Mouse (Mus musculus) liver, embryonic 12.5 days (tissue): ENCODE data around the gene Dnah1. TPM values are rescaled to one million over a fixed set of nuclear protein-coding genes. Genes with fewer than 3 reads are reported as not detected.

Experiments used
- ATAC-seq: fragments of 200-750 bp; cut with Nextera tagmentation; 2 replicates; pipeline ENCODE4 v1.8.0; 2017; ENCODE audit warnings: moderate number of reproducible peaks, mild to moderate bottlenecking, moderate library complexity
- H3K27ac ChIP-seq: fragments of 300-500 bp; sonication (generic); 2 replicates; pipeline ENCODE4 v1.5.1; 2016; ENCODE audit warnings: mild to moderate bottlenecking
- H3K27me3 ChIP-seq: fragments of 300-500 bp; sonication (generic); replicated peaks from 2 replicates; pipeline ENCODE4 v1.6.1; 2016; ENCODE audit warnings: mild to moderate bottlenecking, moderate library complexity
- H3K36me3 ChIP-seq: fragments of 300-500 bp; sonication (generic); 2 replicates; pipeline ENCODE4 v1.6.1; 2016; ENCODE audit warnings: mild to moderate bottlenecking, moderate library complexity
- H3K4me1 ChIP-seq: fragments of 300-500 bp; sonication (generic); 2 replicates; pipeline ENCODE4 v1.6.1; 2016
- H3K4me2 ChIP-seq: fragments of 300-500 bp; sonication (generic); 2 replicates; pipeline ENCODE4 v1.6.1; 2016; ENCODE audit warnings: mild to moderate bottlenecking, moderate library complexity
- H3K4me3 ChIP-seq: fragments of 300-500 bp; sonication (generic); 2 replicates; pipeline ENCODE4 v1.5.1; 2016; ENCODE audit warnings: mild to moderate bottlenecking, moderate library complexity
- H3K9ac ChIP-seq: fragments of 300-500 bp; sonication (generic); 2 replicates; pipeline ENCODE4 v1.6.1; 2016; ENCODE audit warnings: mild to moderate bottlenecking, moderate library complexity
- H3K9me3 ChIP-seq: fragments of 300-500 bp; sonication (generic); replicated peaks from 2 replicates; pipeline ENCODE4 v1.6.1; 2016; ENCODE audit warnings: mild to moderate bottlenecking, moderate library complexity
- WGBS: fragments of 180-500 bp; shearing (Covaris S2); methylation state at CpG from one replicate; pipeline ENCODE4 v1.1.7; 2016; ENCODE audit not compliant: insufficient replicate concordance; 5-methylcytosine and 5-hydroxymethylcytosine counted together
- polyA plus RNA-seq: library from polyadenylated mRNA; unstranded; fragments of >200 nt; fragmentation: Nextera tagmentation; extraction: Ambion mirVana; gene quantifications from 2 replicates; pipeline ENCODE4 v1.2.1, GENCODE M21; 2016

Dnah1 gene
- polyA plus RNA-seq, 1 experiment from 2014 or later, result 0.48 TPM

DNA sequence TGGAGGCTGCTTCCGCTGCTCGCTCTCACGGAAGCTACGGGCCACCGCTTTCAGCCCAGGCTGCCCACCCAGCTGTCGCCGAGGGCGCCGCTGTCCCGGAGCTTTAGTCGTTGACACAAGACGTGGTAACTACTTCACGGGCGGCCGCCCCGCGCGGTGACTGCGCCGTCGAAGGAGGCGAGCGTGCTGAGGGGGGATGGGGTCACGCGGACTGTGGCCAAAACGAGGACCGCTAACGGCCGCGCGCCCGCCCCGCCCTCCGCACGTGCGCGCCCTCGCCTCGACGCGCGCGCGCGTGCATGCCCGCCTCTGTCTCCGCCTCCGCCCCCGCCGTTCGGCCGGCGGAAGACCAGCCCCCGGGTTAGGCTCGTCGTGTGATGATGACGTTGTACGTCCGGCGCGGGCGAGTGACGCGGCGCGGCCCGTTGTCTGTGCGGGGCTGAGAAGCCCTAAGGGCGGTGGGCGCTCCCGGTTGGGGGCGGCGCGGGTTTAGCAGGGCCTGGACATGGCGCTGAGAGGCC lies 72.6 kb downstream of the Dnah1 start, which contains the start of the genes Phf7 and Bap1:
Gene Phf7, minus strand, starts transcription at position 234 of the 521 bp plus-strand sequence.
Gene Bap1, plus strand, starts transcription at position 367 of the 521 bp plus-strand sequence.
- WGBS, result under 1% methylated on average over 75 of the region's 75 CpGs

GRCm38 (mm10) chr14:31250222-31251083 lies 73.2 kb downstream of the Dnah1 start:
- H3K9me3 ChIP-seq, result no peaks in the 10 kb centered on the region
- peak overlapping the region; percentile 99 for H3K4me3 ChIP-seq
- H3K27ac ChIP-seq, result peak overlapping the region; percentile 92
- no peaks in the 10 kb centered on the region for H3K27me3 ChIP-seq
- H3K36me3 ChIP-seq, result peaks cover 31% of the 10 kb centered on the region
- peaks cover 35% of the 10 kb centered on the region for H3K4me1 ChIP-seq
- H3K4me2 ChIP-seq, result peak overlapping the region; percentile 91
- WGBS, result 15% methylated on average over 38 of the region's 38 CpGs
- peak; percentile 85 for ATAC-seq
- H3K9ac ChIP-seq, result peak overlapping the region; percentile 97

More for the DNA sequence above, 72.6 kb downstream of the Dnah1 start, which contains the start of the genes Phf7 and Bap1:
- H3K36me3 ChIP-seq, result peaks cover 38% of the 10 kb centered on the region
- peak within 1 kb of the TSS; percentile 91 for H3K4me2 ChIP-seq
- ATAC-seq, result peak; percentile 89
- no peaks in the 10 kb centered on the region for H3K9me3 ChIP-seq
- peak within 1 kb of the TSS; percentile 99 for H3K4me3 ChIP-seq
- peak within 1 kb of the TSS; percentile 92 for H3K27ac ChIP-seq
- no peaks in the 10 kb centered on the region for H3K27me3 ChIP-seq
- H3K9ac ChIP-seq, result peak within 1 kb of the TSS; percentile 97
- peaks cover 35% of the 10 kb centered on the region for H3K4me1 ChIP-seq

- H3K4me2 ChIP-seq, result no peak overlapping the region
- H3K4me3 ChIP-seq, result no peak overlapping the region
- H3K27ac ChIP-seq, result no peak overlapping the region
- peaks cover 35% of the 10 kb centered on the region for H3K4me1 ChIP-seq
- peaks cover 10% of the 10 kb centered on the region for H3K36me3 ChIP-seq
- H3K27me3 ChIP-seq, result no peaks in the 10 kb centered on the region
- WGBS, result 78% methylated on average over 6 of the region's 6 CpGs
- no peak for ATAC-seq
- H3K9me3 ChIP-seq, result no peaks in the 10 kb centered on the region
- H3K9ac ChIP-seq, result no peak overlapping the region
These were observed 75.3 kb downstream of the Dnah1 start for GRCm38 (mm10) chr14:31248396-31248795.

DNA sequence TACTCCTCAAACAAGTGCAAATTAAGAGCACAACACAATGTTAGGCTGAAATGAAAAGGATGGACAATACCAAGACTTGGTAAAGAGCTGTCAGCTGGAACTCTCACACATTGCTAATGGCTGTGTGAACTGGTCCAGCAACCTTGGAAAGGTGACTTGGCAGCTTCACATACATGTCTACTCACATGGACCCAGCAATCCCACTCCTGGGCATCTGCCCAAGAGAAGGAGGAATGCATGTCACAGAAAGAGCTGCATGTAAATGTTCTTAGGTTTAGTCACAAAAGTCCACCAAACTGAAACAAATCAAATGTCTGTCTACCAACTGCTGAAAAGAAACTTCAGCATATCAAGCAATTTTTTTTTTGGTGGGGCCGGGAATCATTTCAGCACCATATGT lies 77.8 kb downstream of the Dnah1 start:
- no peaks in the 10 kb centered on the region for H3K27me3 ChIP-seq
- no peaks in the 10 kb centered on the region for H3K9me3 ChIP-seq
- H3K9ac ChIP-seq, result no peak overlapping the region
- WGBS, result 69% methylated on average over 1 of the region's 1 CpGs
- no peak overlapping the region for H3K4me3 ChIP-seq
- peaks cover 22% of the 10 kb centered on the region for H3K4me1 ChIP-seq
- H3K4me2 ChIP-seq, result no peak overlapping the region
- no peak overlapping the region for H3K27ac ChIP-seq
- H3K36me3 ChIP-seq, result no peaks in the 10 kb centered on the region
- ATAC-seq, result no peak

GRCm38 (mm10) chr14:31244777-31245176 lies 78.9 kb downstream of the Dnah1 start:
- Histone ChIP-seq H3K9me3 (no peaks in the 10 kb centered on the region), H3K36me3 (no peaks in the 10 kb centered on the region), H3K9ac (no peak overlapping the region), H3K27me3 (no peaks in the 10 kb centered on the region), H3K4me2 (no peak overlapping the region), H3K27ac (no peak overlapping the region), H3K4me1 (peaks cover 15% of the 10 kb centered on the region), H3K4me3 (no peak overlapping the region)
- 29% methylated on average over 1 of the region's 1 CpGs for WGBS
- ATAC-seq, result no peak

GRCm38 (mm10) chr14:31240528-31240927 lies 83.2 kb downstream of the Dnah1 start:
- ATAC-seq, result no peak
- no peak overlapping the region for H3K4me3 ChIP-seq
- no peak overlapping the region for H3K27ac ChIP-seq
- H3K4me2 ChIP-seq, result no peak overlapping the region
- H3K36me3 ChIP-seq, result no peaks in the 10 kb centered on the region
- H3K9ac ChIP-seq, result no peak overlapping the region
- no peaks in the 10 kb centered on the region for H3K27me3 ChIP-seq
- no peaks in the 10 kb centered on the region for H3K4me1 ChIP-seq
- no peaks in the 10 kb centered on the region for H3K9me3 ChIP-seq
- 71% methylated on average over 3 of the region's 3 CpGs for WGBS

DNA sequence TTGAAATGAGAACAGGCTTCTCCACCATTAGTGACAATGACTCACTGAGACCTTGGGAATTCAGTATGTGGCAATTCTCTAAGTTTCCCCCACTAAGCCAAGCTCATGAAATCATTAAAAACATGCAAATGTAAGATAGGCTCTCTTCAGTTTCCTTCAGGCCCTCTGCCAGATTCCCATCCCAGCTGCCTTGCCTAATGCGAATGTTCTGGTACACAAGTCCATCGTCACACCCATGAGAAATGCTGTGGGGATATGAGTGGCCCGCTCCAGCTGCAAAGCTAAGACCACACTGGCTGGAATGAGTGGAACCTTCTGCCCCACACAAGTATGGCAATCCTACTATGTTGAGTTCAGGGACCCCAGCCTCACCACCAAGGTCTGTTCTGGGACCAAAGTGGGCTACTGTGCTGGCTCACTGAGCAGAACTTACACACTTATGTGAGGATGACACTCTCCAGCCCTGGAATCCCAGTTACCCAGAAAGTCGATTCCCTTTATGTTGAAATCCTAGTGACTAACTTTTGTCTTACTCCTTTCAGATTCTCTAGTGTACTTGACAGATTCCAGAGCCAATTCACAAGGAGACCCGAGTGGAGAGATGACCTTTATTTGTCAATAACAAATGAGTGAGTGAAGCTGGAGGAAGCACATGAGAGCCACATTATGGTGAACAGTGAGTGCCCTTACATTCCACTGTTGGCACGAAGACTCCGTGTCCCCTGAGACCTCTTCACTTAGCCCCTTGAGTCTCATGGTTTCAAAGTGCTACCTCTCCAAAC lies 86.4 kb downstream of the Dnah1 start:
- H3K4me1 ChIP-seq, result peaks cover 15% of the 10 kb centered on the region; the same call in 1 of the 2 replicates
- no peak overlapping the region for H3K4me2 ChIP-seq
- no peaks in the 10 kb centered on the region for H3K9me3 ChIP-seq
- H3K36me3 ChIP-seq, result no peaks in the 10 kb centered on the region
- ATAC-seq, result no peak
- H3K27ac ChIP-seq, result no peak overlapping the region
- H3K9ac ChIP-seq, result no peak overlapping the region
- 75% methylated on average over 7 of the region's 7 CpGs for WGBS
- H3K4me3 ChIP-seq, result no peak overlapping the region
- peaks cover 18% of the 10 kb centered on the region; the same call in 1 of the 2 replicates for H3K27me3 ChIP-seq

DNA sequence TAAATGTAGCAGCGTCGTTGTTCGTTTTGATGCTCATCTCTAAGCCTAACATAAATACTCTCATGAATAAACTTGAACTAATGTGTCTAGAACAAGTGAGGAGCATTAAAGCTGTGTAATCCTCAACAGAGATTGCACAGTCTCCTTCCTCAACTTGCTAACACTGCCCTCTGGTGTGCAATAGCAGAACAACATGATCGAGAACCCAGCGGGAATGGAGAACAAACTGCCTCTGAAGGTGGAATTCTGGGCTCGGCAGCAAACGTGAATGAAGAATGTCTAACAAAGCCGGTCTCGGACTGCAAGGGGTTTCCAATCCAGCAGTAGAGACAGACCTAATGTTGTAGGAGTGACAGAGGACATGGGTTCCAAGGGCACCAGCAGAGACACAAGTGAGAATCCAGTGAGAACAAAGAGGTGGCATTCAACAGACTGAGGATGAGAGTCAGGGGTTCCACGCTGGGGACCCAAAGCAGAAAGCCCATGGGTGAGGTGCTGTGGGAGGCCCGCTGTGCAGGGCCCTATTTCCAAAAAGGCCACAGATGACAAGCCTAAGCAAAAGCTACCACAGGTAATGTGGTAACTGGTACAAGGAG lies 89.6 kb downstream of the Dnah1 start:
- H3K27ac ChIP-seq, result no peak overlapping the region
- no peak overlapping the region for H3K9ac ChIP-seq
- no peaks in the 10 kb centered on the region for H3K36me3 ChIP-seq
- peaks cover 43% of the 10 kb centered on the region; the same call in 1 of the 2 replicates for H3K27me3 ChIP-seq
- H3K4me1 ChIP-seq, result peaks cover 15% of the 10 kb centered on the region; the same call in 1 of the 2 replicates
- WGBS, result 9% methylated on average over 11 of the region's 11 CpGs
- 0 out of 2 replicates have a peak, but pooled peaks have one; percentile 10 for ATAC-seq
- no peaks in the 10 kb centered on the region for H3K9me3 ChIP-seq
- no peak overlapping the region for H3K4me3 ChIP-seq
- no peak overlapping the region for H3K4me2 ChIP-seq

- Histone ChIP-seq H3K4me3 (no peak overlapping the region), H3K9ac (no peak overlapping the region), H3K36me3 (no peaks in the 10 kb centered on the region), H3K4me2 (no peak overlapping the region), H3K9me3 (no peaks in the 10 kb centered on the region), H3K4me1 (peaks cover 22% of the 10 kb centered on the region; the same call in 1 of the 2 replicates), H3K27me3 (peaks cover 43% of the 10 kb centered on the region; the same call in 1 of the 2 replicates), H3K27ac (no peak overlapping the region)
- ATAC-seq, result peak; percentile 31; the same call in 1 of the 2 replicates
- WGBS, result 58% methylated on average over 14 of the region's 14 CpGs
These were observed 90.4 kb downstream of the Dnah1 start for GRCm38 (mm10) chr14:31233070-31233995.

DNA sequence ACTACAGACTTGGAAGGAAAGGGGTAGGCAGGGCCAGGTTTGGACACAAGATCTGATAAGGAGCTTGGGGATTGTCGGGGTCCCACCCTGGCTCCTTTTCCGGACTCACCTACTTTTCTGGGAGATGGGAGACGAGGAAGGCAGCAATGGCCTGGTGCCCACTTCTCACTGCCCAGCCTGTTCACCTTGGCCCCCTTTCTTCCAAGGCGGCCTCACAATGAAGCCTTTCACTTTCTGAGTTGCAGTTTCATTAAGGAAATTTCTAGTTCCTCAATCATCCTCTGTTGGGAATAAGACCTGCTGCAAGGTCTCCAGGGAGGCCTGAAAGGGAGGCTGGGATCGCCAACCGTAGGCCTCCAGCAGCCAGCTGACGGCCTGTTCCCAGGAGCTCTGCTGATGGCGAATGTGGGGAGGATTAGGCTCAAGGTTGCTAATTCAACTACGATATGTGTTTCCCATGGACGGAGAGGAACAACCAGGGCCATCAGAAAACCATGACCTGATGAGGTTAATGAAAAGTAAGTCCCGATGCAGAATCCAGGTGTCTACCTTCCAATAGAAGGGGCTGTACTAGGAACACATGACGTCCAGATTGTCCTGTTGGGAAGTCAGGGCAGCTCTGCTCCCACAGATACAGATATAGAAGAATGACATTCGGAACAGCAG lies 91.2 kb downstream of the Dnah1 start:
- H3K4me2 ChIP-seq, result no peak overlapping the region
- no peak overlapping the region for H3K9ac ChIP-seq
- no peak overlapping the region for H3K4me3 ChIP-seq
- H3K4me1 ChIP-seq, result peaks cover 23% of the 10 kb centered on the region; the same call in 1 of the 2 replicates
- peaks cover 47% of the 10 kb centered on the region; the same call in 1 of the 2 replicates for H3K27me3 ChIP-seq
- no peaks in the 10 kb centered on the region for H3K9me3 ChIP-seq
- 67% methylated on average over 13 of the region's 13 CpGs for WGBS
- H3K36me3 ChIP-seq, result no peaks in the 10 kb centered on the region
- ATAC-seq, result no peak
- no peak overlapping the region for H3K27ac ChIP-seq
